Mouse (Mus musculus) CH12.LX (cell line): ENCODE data around the gene Ptma. TPM values are rescaled to one million over a fixed set of nuclear protein-coding genes. Genes with fewer than 3 reads are reported as not detected.

Source experiments
- DNase-seq: peaks from one replicate; pipeline ENCODE4 v3.0.0-alpha.2; 2013; ENCODE audit errors: extremely low read depth
- H3K27ac ChIP-seq: 2 replicates; pipeline ENCODE4 v1.5.1; 2012; ENCODE audit warnings: low read depth, mild to moderate bottlenecking, control low read depth, moderate library complexity; ENCODE audit not compliant: insufficient read depth
- H3K27me3 ChIP-seq: replicated peaks from 2 replicates; pipeline ENCODE3; 2012; ENCODE audit warnings: inconsistent platforms
- H3K36me3 ChIP-seq, 2 experiments: replicated peaks in 1 of 2; 2 replicates each; pipeline versions ENCODE3 to v1.6.1; 2012; ENCODE audit warnings: inconsistent platforms in 1 of 2, low read length in 1 of 2, mild to moderate bottlenecking in 1 of 2, mixed read lengths in 1 of 2, moderate library complexity in 1 of 2; ENCODE audit not compliant: control insufficient read depth in 1 of 2, insufficient read depth in 1 of 2
- H3K4me1 ChIP-seq, 2 experiments: 2 replicates each; pipeline ENCODE4 v1.6.1; 2012; ENCODE audit warnings: inconsistent platforms in 1 of 2, moderate library complexity in 1 of 2; ENCODE audit not compliant: insufficient read depth in 2 of 2, control insufficient read depth in 1 of 2
- H3K4me2 ChIP-seq: 2 replicates; pipeline ENCODE4 v1.6.1; 2012; ENCODE audit warnings: low read depth, mild to moderate bottlenecking, control low read depth; ENCODE audit not compliant: poor library complexity, insufficient read depth, severe bottlenecking
- H3K4me3 ChIP-seq, 3 experiments: fragments of 150-350 bp in 1 of 3; sonication (generic) in 1 of 3; replicated peaks in 1 of 3; 2 replicates each; pipeline versions ENCODE3 to v1.5.1; 2011 to 2012; ENCODE audit warnings: low read depth in 2 of 3, low read length in 2 of 3, mild to moderate bottlenecking in 2 of 3, moderate library complexity in 2 of 3, control low read depth in 1 of 3, improper control_type of control experiment in 1 of 3, inconsistent platforms in 1 of 3, mixed read lengths in 1 of 3; ENCODE audit not compliant: poor library complexity in 1 of 3
- H3K79me2 ChIP-seq: replicated peaks from 2 replicates; pipeline ENCODE4 v1.6.1; 2012; ENCODE audit warnings: mild to moderate bottlenecking, moderate library complexity; ENCODE audit not compliant: control insufficient read depth, poor library complexity, insufficient read depth, severe bottlenecking; ENCODE audit errors: extremely low read depth
- H3K9ac ChIP-seq: 2 replicates; pipeline ENCODE4 v1.6.1; 2012; ENCODE audit warnings: low read depth, mild to moderate bottlenecking, control low read depth, moderate library complexity; ENCODE audit not compliant: insufficient read depth
- H3K9me3 ChIP-seq: replicated peaks from 2 replicates; pipeline ENCODE3; 2012; ENCODE audit warnings: low read length, inconsistent platforms, mixed read lengths
- BHLHE40 ChIP-seq: IDR thresholded peaks from 2 replicates; pipeline ENCODE4 v1.6.1; 2011; ENCODE audit warnings: mild to moderate bottlenecking, low read depth, low read length, improper control_type of control experiment
- CTCF ChIP-seq, 2 experiments: IDR thresholded peaks in 1 of 2; conservative IDR thresholded peaks in 1 of 2; 2 replicates each; pipeline ENCODE4 v1.5.1; 2011 to 2012; ENCODE audit warnings: low read depth in 2 of 2, low read length in 2 of 2, improper control_type of control experiment in 1 of 2, inconsistent platforms in 1 of 2, mild to moderate bottlenecking in 1 of 2, moderate library complexity in 1 of 2
- E2F4 ChIP-seq: IDR thresholded peaks from 2 replicates; pipeline ENCODE4 v1.6.1; 2011; ENCODE audit warnings: low read depth, low read length, improper control_type of control experiment; ENCODE audit not compliant: insufficient replicate concordance
- ELF1 ChIP-seq: IDR thresholded peaks from 2 replicates; pipeline ENCODE4 v1.6.1; 2014; ENCODE audit warnings: low read depth, mild to moderate bottlenecking, inconsistent platforms, low read length, improper control_type of control experiment
- ETS1 ChIP-seq: conservative IDR thresholded peaks from 2 replicates; pipeline ENCODE4 v1.6.1; 2012; ENCODE audit warnings: low read depth, mild to moderate bottlenecking, inconsistent platforms, low read length, improper control_type of control experiment, moderate library complexity
- HCFC1 ChIP-seq: IDR thresholded peaks from 2 replicates; pipeline ENCODE4 v1.6.1; 2012; ENCODE audit warnings: low read depth, mild to moderate bottlenecking, inconsistent platforms, low read length, improper control_type of control experiment
- JUN ChIP-seq: IDR thresholded peaks from 2 replicates; pipeline ENCODE4 v1.6.1; 2011; ENCODE audit warnings: low read depth, mild to moderate bottlenecking, low read length, improper control_type of control experiment, moderate library complexity; ENCODE audit not compliant: insufficient read depth
- JUND ChIP-seq: conservative IDR thresholded peaks from 2 replicates; pipeline ENCODE4 v1.6.1; 2011; ENCODE audit warnings: low read depth, low read length, improper control_type of control experiment
- MAX ChIP-seq: IDR thresholded peaks from 2 replicates; pipeline ENCODE4 v1.6.1; 2011; ENCODE audit warnings: low read length, improper control_type of control experiment
- MAZ ChIP-seq: IDR thresholded peaks from 2 replicates; pipeline ENCODE4 v1.6.1; 2012; ENCODE audit warnings: low read depth, mild to moderate bottlenecking, inconsistent platforms, low read length, improper control_type of control experiment, moderate library complexity
- MEF2A ChIP-seq: IDR thresholded peaks from 2 replicates; pipeline ENCODE4 v1.6.1; 2014; ENCODE audit warnings: low read depth, mild to moderate bottlenecking, inconsistent platforms, low read length, improper control_type of control experiment, borderline replicate concordance
- MXI1 ChIP-seq: IDR thresholded peaks from 2 replicates; pipeline ENCODE4 v1.6.1; 2011; ENCODE audit warnings: mild to moderate bottlenecking, low read depth, low read length, improper control_type of control experiment
- MYC ChIP-seq: IDR thresholded peaks from 2 replicates; pipeline ENCODE4 v1.6.1; 2011; ENCODE audit warnings: low read depth, mild to moderate bottlenecking, improper control_type of control experiment, low read length
- NELFE ChIP-seq: IDR thresholded peaks from 2 replicates; pipeline ENCODE4 v1.6.1; 2011; ENCODE audit warnings: low read depth, low read length, improper control_type of control experiment
- PAX5 ChIP-seq: IDR thresholded peaks from 2 replicates; pipeline ENCODE4 v1.6.1; 2012; ENCODE audit warnings: low read length, inconsistent platforms, mixed read lengths
- POLR2A ChIP-seq: IDR thresholded peaks from 2 replicates; pipeline ENCODE4 v1.6.1; 2011; ENCODE audit warnings: low read depth, mild to moderate bottlenecking, improper control_type of control experiment, low read length
- POLR2AphosphoS2 ChIP-seq: IDR thresholded peaks from 2 replicates; pipeline ENCODE4 v1.6.1; 2011; ENCODE audit warnings: low read depth, low read length, improper control_type of control experiment
- RAD21 ChIP-seq: IDR thresholded peaks from 2 replicates; pipeline ENCODE4 v1.6.1; 2011; ENCODE audit warnings: low read depth, mild to moderate bottlenecking, low read length, improper control_type of control experiment, moderate library complexity
- SIN3A ChIP-seq: IDR thresholded peaks from 2 replicates; pipeline ENCODE4 v1.6.1; 2012; ENCODE audit warnings: low read length, improper control_type of control experiment, inconsistent platforms
- TCF12 ChIP-seq: IDR thresholded peaks from 2 replicates; pipeline ENCODE4 v1.6.1; 2014; ENCODE audit warnings: low read depth, mild to moderate bottlenecking, inconsistent platforms, low read length, improper control_type of control experiment
- UBTF ChIP-seq: IDR thresholded peaks from 2 replicates; pipeline ENCODE4 v1.6.1; 2012; ENCODE audit warnings: low read depth, mild to moderate bottlenecking, inconsistent platforms, low read length, improper control_type of control experiment, moderate library complexity
- USF2 ChIP-seq: conservative IDR thresholded peaks from 2 replicates; pipeline ENCODE4 v1.6.1; 2011; ENCODE audit warnings: low read depth, low read length, improper control_type of control experiment
- ZKSCAN1 ChIP-seq: IDR thresholded peaks from 2 replicates; pipeline ENCODE4 v1.6.1; 2012; ENCODE audit warnings: low read depth, inconsistent platforms, low read length, improper control_type of control experiment, borderline replicate concordance
- ZMIZ1 ChIP-seq: IDR thresholded peaks from 2 replicates; pipeline ENCODE4 v1.6.1; 2012; ENCODE audit warnings: low read depth, mild to moderate bottlenecking, inconsistent platforms, low read length, improper control_type of control experiment
- dilution Hi-C: fragments of 300-500 bp; cut with MboI; formaldehyde crosslinking; loops from 2 replicates; pipeline ENCODE4 v1.14.3; 2020; ENCODE audit warnings: low sequenced_read_pairs; ENCODE audit not compliant: extremely low pct_unique_long_range_greater_than_20kb, extremely low pct_ligation_motif_present
- in situ Hi-C: fragments of 300-500 bp; cut with MboI; formaldehyde crosslinking; loops from 3 replicates; pipeline ENCODE4 v1.14.3; 2019; ENCODE audit warnings: low sequenced_read_pairs, low pct_ligation_motif_present, low pct_unique_long_range_greater_than_20kb, mixed read lengths
- polyA plus RNA-seq: library from polyadenylated mRNA; unstranded; fragments of >175 nt; gene quantifications from 2 replicates; pipeline ENCODE4 v1.2.1, GENCODE M21; 2012; ENCODE audit warnings: low read depth; ENCODE audit not compliant: insufficient read length
- total RNA-seq, 2 experiments: library from RNA; depleted of rRNA; stranded (reverse); fragments of 300-350 nt in 1 of 2; fragments of >200 nt in 1 of 2; gene quantifications; 2 replicates each; pipeline ENCODE4 v1.2.3; 2012 to 2014

The Ptma gene
- total and polyA plus RNA-seq, 3 experiments = 2,835 to 5,324 (median 5,084) TPM

- H3K27me3 ChIP-seq = no peaks in the 10 kb centered on the region
- no peak for TF ChIP-seq ETS1
- no peak for TF ChIP-seq MAZ
- TF ChIP-seq POLR2A = no peak
- TF ChIP-seq MEF2A = no peak
- TF ChIP-seq MAX = no peak
- TF ChIP-seq HCFC1 = no peak
- no peak for TF ChIP-seq JUN
- no peak for TF ChIP-seq RAD21
- no peak for TF ChIP-seq E2F4
- TF ChIP-seq UBTF = no peak
- no peak for TF ChIP-seq USF2
- TF ChIP-seq POLR2AphosphoS2 = no peak
- TF ChIP-seq MYC = no peak
- no peak for TF ChIP-seq JUND
- no peak for TF ChIP-seq BHLHE40
- TF ChIP-seq TCF12 = no peak
- no peak overlapping the region for H3K4me2 ChIP-seq
- H3K9ac ChIP-seq = no peak overlapping the region
- in situ Hi-C loops (no loop called here), dilution Hi-C loops (no loop called here)
- H3K4me1 ChIP-seq = no peaks in the 10 kb centered on the region; a peak in 1 of 4 replicates
- H3K9me3 ChIP-seq = no peaks in the 10 kb centered on the region
- H3K79me2 ChIP-seq = no peaks in the 10 kb centered on the region
- H3K27ac ChIP-seq = no peak overlapping the region
- DNase-seq = no peak
- H3K36me3 ChIP-seq = peaks cover 22 to 54% of the 10 kb centered on the region in 2 experiments
- no peak overlapping the region for H3K4me3 ChIP-seq
These were observed 16.1 kb downstream of the Ptma start for GRCm38 (mm10) chr1:86542584-86542983.

DNA sequence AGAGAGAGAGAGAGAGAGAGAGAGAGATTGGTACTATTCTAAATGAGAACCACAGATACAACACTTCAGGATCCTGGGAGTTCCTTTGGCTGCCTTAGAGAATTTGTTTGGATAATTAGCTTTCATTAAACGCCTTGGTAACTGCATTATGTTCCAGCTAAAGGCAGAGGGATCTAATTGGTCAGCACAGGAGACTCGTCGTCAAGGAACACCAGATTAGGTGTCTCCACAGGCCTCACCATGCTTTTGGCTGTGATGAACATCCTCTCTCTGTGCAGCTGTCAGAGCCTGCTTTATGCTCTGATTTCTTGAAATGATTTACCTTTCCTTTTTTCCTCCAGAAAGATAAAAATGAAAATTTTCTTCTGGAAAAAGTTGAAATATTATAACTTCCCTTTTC is 20.3 kb downstream of the Ptma start:
- H3K4me1 ChIP-seq = no peaks in the 10 kb centered on the region
- in situ Hi-C loops = no loop called here
- H3K9me3 ChIP-seq = no peaks in the 10 kb centered on the region
- H3K36me3 ChIP-seq = peaks cover 22 to 63% of the 10 kb centered on the region in 2 experiments
- H3K4me3 ChIP-seq = no peak overlapping the region
- no peak for TF ChIP-seq NELFE
- TF ChIP-seq SIN3A = no peak
- no peak for TF ChIP-seq ELF1
- no peak for TF ChIP-seq ZKSCAN1
- no peak for TF ChIP-seq MXI1
- TF ChIP-seq CTCF (conservative IDR thresholded peaks at IDR 0.05 in 1 of 2, IDR thresholded peaks at IDR 0.05 in 1 of 2; ENCODE audit: low read depth in 2 of 2, low read length in 2 of 2) = no peak
- TF ChIP-seq UBTF = no peak
- no peak for TF ChIP-seq PAX5
- no peak for TF ChIP-seq ETS1
- no peak for TF ChIP-seq ZMIZ1
- H3K9ac ChIP-seq = no peak overlapping the region
- dilution Hi-C loops = no loop called here
- no peak for DNase-seq
- H3K27ac ChIP-seq = no peak overlapping the region
- H3K79me2 ChIP-seq = no peaks in the 10 kb centered on the region
- H3K27me3 ChIP-seq = no peaks in the 10 kb centered on the region
- no peak overlapping the region for H3K4me2 ChIP-seq
